Mouse (Mus musculus): ENCODE results near the gene Spout1.
A peak's percentile ranks its signal among the peaks of the same experiment; 100 is the strongest.
"Not testable (repeated sequence)": the region's sequence is repeated elsewhere in the genome, so short reads cannot be mapped to it uniquely, and the experiment has no call there.

Spout1 gene

GRCm38 (mm10) chr2:30178711-30179110 is 452 bp upstream of the Spout1 start:
- DNase-seq (ENCODE audit: low read depth, low spot score), result not testable (repeated sequence)

GRCm38 (mm10) chr2:30176561-30176960 is 1.7 kb downstream of the Spout1 start:
- no peak for DNase-seq (ENCODE audit: low read depth, low spot score)

- peak; percentile 28 for DNase-seq (ENCODE audit: low read depth, low spot score)
Observed at GRCm38 (mm10) chr2:30175897-30176296, 2.4 kb downstream of the Spout1 start.

- DNase-seq (ENCODE audit: low read depth, low spot score), result no peak
Observed at GRCm38 (mm10) chr2:30173541-30174240, 4.6 kb downstream of the Spout1 start.

- DNase-seq (ENCODE audit: low read depth, low spot score), result no peak
Observed at GRCm38 (mm10) chr2:30171997-30172382, 6.3 kb downstream of the Spout1 start.

- DNase-seq (ENCODE audit: low read depth, low spot score), result peak; percentile 90
Observed at GRCm38 (mm10) chr2:30171371-30171996, 6.8 kb downstream of the Spout1 start, which contains the start of gene Endog. TSS of gene Endog (plus strand) at chr2:30171493.

GRCm38 (mm10) chr2:30166677-30167076 is 11.6 kb downstream of the Spout1 start:
- DNase-seq (ENCODE audit: low read depth, low spot score), result peak; percentile 34

- no peak for DNase-seq (ENCODE audit: low read depth, low spot score)
Observed at GRCm38 (mm10) chr2:30164340-30164932, 13.8 kb downstream of the Spout1 start.

- peak; percentile 64 for DNase-seq (ENCODE audit: low read depth, low spot score)
Observed at GRCm38 (mm10) chr2:30161809-30162208, 16.4 kb downstream of the Spout1 start.

- not testable (repeated sequence) for DNase-seq (ENCODE audit: low read depth, low spot score)
Observed at GRCm38 (mm10) chr2:30159871-30160270, 18.4 kb downstream of the Spout1 start.

- no peak for DNase-seq (ENCODE audit: low read depth, low spot score)
Observed at GRCm38 (mm10) chr2:30152616-30153015, 25.6 kb downstream of the Spout1 start.

- DNase-seq (ENCODE audit: low read depth, low spot score), result no peak
Observed at GRCm38 (mm10) chr2:30151840-30152239, 26.4 kb downstream of the Spout1 start.

GRCm38 (mm10) chr2:30147466-30147865 is 30.8 kb downstream of the Spout1 start:
- DNase-seq (ENCODE audit: low read depth, low spot score), result no peak

GRCm38 (mm10) chr2:30144436-30144835 is 33.8 kb downstream of the Spout1 start:
- no peak for DNase-seq (ENCODE audit: low read depth, low spot score)

- not testable (repeated sequence) for DNase-seq (ENCODE audit: low read depth, low spot score)
Observed at GRCm38 (mm10) chr2:30140021-30140420, 38.2 kb downstream of the Spout1 start.

- no peak for DNase-seq (ENCODE audit: low read depth, low spot score)
Observed at GRCm38 (mm10) chr2:30136458-30136857, 41.8 kb downstream of the Spout1 start.

- no peak for DNase-seq (ENCODE audit: low read depth, low spot score)
Observed at GRCm38 (mm10) chr2:30134928-30135620, 43.2 kb downstream of the Spout1 start.

GRCm38 (mm10) chr2:30134378-30134711 is 43.9 kb downstream of the Spout1 start:
- DNase-seq (ENCODE audit: low read depth, low spot score), result no peak

- peak; percentile 99 for DNase-seq (ENCODE audit: low read depth, low spot score)
Observed at GRCm38 (mm10) chr2:30133613-30134377, 44.5 kb downstream of the Spout1 start, which contains the start of gene Tbc1d13. TSS of gene Tbc1d13 (plus strand) at chr2:30133746.

GRCm38 (mm10) chr2:30132801-30133612 is 45.3 kb downstream of the Spout1 start:
- DNase-seq (ENCODE audit: low read depth, low spot score), result peak; percentile 21

GRCm38 (mm10) chr2:30131240-30131639 is 47.0 kb downstream of the Spout1 start:
- DNase-seq (ENCODE audit: low read depth, low spot score), result not testable (repeated sequence)

Data from A20 (cell line).